Mouse (Mus musculus): ENCODE measurements around the gene Usp20.

DNA sequence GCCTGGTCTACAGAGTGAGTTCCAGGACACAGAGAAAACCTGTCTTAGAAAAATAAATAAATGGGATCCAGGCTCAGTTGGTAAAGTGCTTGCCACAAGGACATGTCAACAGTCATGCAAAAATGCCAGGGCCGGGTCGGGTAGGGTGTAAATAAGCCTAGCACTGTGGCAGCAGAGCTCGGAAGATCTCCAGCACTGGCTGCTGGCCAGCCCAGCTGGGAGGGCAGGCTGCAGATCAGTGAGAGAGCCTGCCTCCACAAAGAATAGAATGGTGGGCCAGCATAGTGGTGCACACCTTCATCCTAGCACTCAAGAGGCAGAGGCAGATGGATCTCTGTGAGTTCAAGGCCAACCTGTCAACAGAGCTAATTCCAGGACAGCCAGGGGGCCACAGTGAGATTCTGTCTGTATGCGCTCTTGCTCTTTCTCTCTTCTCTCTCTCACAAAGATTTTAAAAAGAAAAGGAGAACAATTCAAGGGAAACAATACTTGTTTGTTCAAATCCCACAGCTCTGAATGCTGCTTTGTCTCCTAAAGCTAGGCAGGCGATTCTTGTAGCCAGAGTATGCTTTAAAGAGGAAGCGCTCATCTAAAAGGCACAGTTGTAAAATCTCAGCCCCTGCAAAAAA lies 75.6 kb downstream of the Usp20 start:
- TF ChIP-seq CTCF (conservative IDR thresholded peaks at IDR 0.05; ENCODE audit: low read length) (no peak), NANOG (IDR thresholded peaks at IDR 0.05; ENCODE audit: borderline replicate concordance, low read length) (peak; percentile 37), POU5F1 (IDR thresholded peaks at IDR 0.05; ENCODE audit: borderline replicate concordance, low read length) (no peak)
